Mouse (Mus musculus) erythroblast, embryonic 14.5 days (primary cell): Measurements from ENCODE around the gene Asb16.

Source experiments
- GATA1 ChIP-seq: IDR thresholded peaks from 2 replicates; pipeline ENCODE4 v1.6.1; 2012; ENCODE audit warnings: low read length, inconsistent platforms, mixed read lengths
- TAL1 ChIP-seq: IDR thresholded peaks from 3 replicates; pipeline ENCODE4 v1.6.1; 2012; ENCODE audit warnings: low read length, inconsistent platforms, mixed read lengths

GRCm38 (mm10) chr11:102285095-102285834, 16.7 kb downstream of the Asb16 start:
- no peak for TF ChIP-seq GATA1
- no peak for TF ChIP-seq TAL1
